8 mouse cellular contexts compared by ENCODE assay signal in genomic region chr14:52244041-52244689, GRCm38 (mm10). TPM values are rescaled to one million over a fixed set of nuclear protein-coding genes. Genes with fewer than 3 reads are reported as not detected.
DNase-seq lines count a peak whose midpoint lies in the region; ATAC-seq and TF ChIP-seq lines count a peak whose summit lies in the region.

No protein-coding gene starts in this region.

- H3K9ac ChIP-seq in MEL (ENCODE audit: control insufficient read depth, low read depth, low read length, poor library complexity, severe bottlenecking), result peak overlapping the region; percentile 82
- peak overlapping the region; percentile 73 for H3K9ac ChIP-seq in forebrain, postnatal 0 days
- H3K9ac ChIP-seq in lung, embryonic 15.5 days, result peak overlapping the region; percentile 67

- peaks cover 2 to 12% of the 10 kb centered on the region in 2 experiments; a peak in 3 of 4 replicates for H3K4me1 ChIP-seq in MEL (ENCODE audit: control insufficient read depth in 1 of 2, insufficient read depth in 2 of 2, low read length in 2 of 2)
- no peaks in the 10 kb centered on the region; the same call in 1 of the 2 replicates for H3K4me1 ChIP-seq in cerebellum, adult 2 months (ENCODE audit: control insufficient read depth, insufficient read depth, low read length)
- H3K4me1 ChIP-seq in forebrain, postnatal 0 days (ENCODE audit: insufficient read depth), result peaks cover 7% of the 10 kb centered on the region; the same call in 1 of the 2 replicates
- H3K4me1 ChIP-seq in lung, embryonic 15.5 days, result peaks cover 15% of the 10 kb centered on the region

- peak overlapping the region; percentile 89 for H3K27ac ChIP-seq in MEL (ENCODE audit: control insufficient read depth, low read depth, low read length)
- H3K27ac ChIP-seq in cerebellum, adult 2 months (ENCODE audit: insufficient read depth, low read length), result peak overlapping the region; percentile 62; the same call in 1 of the 2 replicates
- peak overlapping the region; percentile 70 for H3K27ac ChIP-seq in forebrain, postnatal 0 days (ENCODE audit: low read depth, low read length)
- peak overlapping the region; percentile 88 for H3K27ac ChIP-seq in lung, embryonic 15.5 days

- WGBS in cerebellum, adult 2 months, result under 1% methylated on average over 32 of the region's 32 CpGs
- 1% methylated on average over 32 of the region's 32 CpGs for WGBS in forebrain, postnatal 0 days
- under 1% methylated on average over 32 of the region's 32 CpGs for WGBS in lung, embryonic 15.5 days

- TF ChIP-seq RAD21 in MEL (IDR thresholded peaks at IDR 0.05; ENCODE audit: low read depth, low read length), result no peak

- ATAC-seq in forebrain, postnatal 0 days, result peak; percentile 100
- peak; percentile 99 for ATAC-seq in lung, embryonic 15.5 days (ENCODE audit: borderline replicate concordance, extremely low read depth, low FRiP score, low TSS enrichment)

- H3K27me3 ChIP-seq in MEL (ENCODE audit: control insufficient read depth in 1 of 2, insufficient read depth in 2 of 2, low read length in 2 of 2), result no peaks in the 10 kb centered on the region
- no peaks in the 10 kb centered on the region for H3K27me3 ChIP-seq in cerebellum, adult 2 months (ENCODE audit: control insufficient read depth, insufficient read depth, low read length)
- no peaks in the 10 kb centered on the region for H3K27me3 ChIP-seq in forebrain, postnatal 0 days (ENCODE audit: insufficient read depth, low read length)
- no peaks in the 10 kb centered on the region for H3K27me3 ChIP-seq in lung, embryonic 15.5 days

- TF ChIP-seq CTCF in MEL (IDR thresholded peaks at IDR 0.05 in 2 of 3, conservative IDR thresholded peaks at IDR 0.05 in 1 of 3; ENCODE audit: control insufficient read depth in 1 of 3, insufficient read depth in 1 of 3, low read depth in 2 of 3, low read length in 3 of 3, poor library complexity in 1 of 3, severe bottlenecking in 1 of 3), result no peak
- no peak for TF ChIP-seq CTCF in cerebellum, adult 2 months (IDR thresholded peaks at IDR 0.05; ENCODE audit: borderline replicate concordance, insufficient read depth, low read depth, low read length)
- TF ChIP-seq CTCF in forebrain, postnatal 0 days (IDR thresholded peaks at IDR 0.05; ENCODE audit: low read depth), result no peak

- H3K4me3 ChIP-seq in MEL (ENCODE audit: control insufficient read depth in 1 of 2, insufficient read depth in 1 of 2, low read depth in 2 of 2, low read length in 2 of 2), result peak overlapping the region; percentile 75 to 80
- peak overlapping the region; percentile 63 for H3K4me3 ChIP-seq in cerebellum, adult 2 months (replicated peaks; ENCODE audit: insufficient read depth, low read depth, low read length)
- peak overlapping the region; percentile 75 for H3K4me3 ChIP-seq in forebrain, postnatal 0 days (ENCODE audit: low read depth, low read length)
- H3K4me3 ChIP-seq in lung, embryonic 15.5 days, result peak overlapping the region; percentile 67

- H3K9me3 ChIP-seq in MEL (replicated peaks; ENCODE audit: insufficient read depth, low read length), result no peaks in the 10 kb centered on the region
- no peaks in the 10 kb centered on the region for H3K9me3 ChIP-seq in forebrain, postnatal 0 days (ENCODE audit: low read length)
- H3K9me3 ChIP-seq in lung, embryonic 15.5 days, result no peaks in the 10 kb centered on the region

- peaks cover 58% of the 10 kb centered on the region for H3K79me2 ChIP-seq in MEL (ENCODE audit: control insufficient read depth, insufficient read depth, low read length, poor library complexity)

- DNase-seq in MEL (ENCODE audit: low read depth, low spot score), result peak; percentile 99
- DNase-seq in cerebellum, adult 2 months, result peak; percentile 99 to 100
- peak; percentile 98 for DNase-seq in forebrain, postnatal 0 days
- peak; percentile 100 for DNase-seq in heart, postnatal 4 days
- DNase-seq in layer of hippocampus, adult 8-10 months (ENCODE audit: low spot score in 2 of 2), result peak; percentile 98 to 99
- DNase-seq in ovary, adult 18-20 months (ENCODE audit: low spot score), result peak; percentile 97
- DNase-seq in thymus, postnatal 0 days (ENCODE audit: low spot score), result peak; percentile 99

- TF ChIP-seq POLR2A in MEL (IDR thresholded peaks at IDR 0.05; ENCODE audit: control insufficient read depth in 1 of 2, insufficient read depth in 1 of 2, low read depth in 1 of 2, low read length in 2 of 2, poor library complexity in 1 of 2), result peak in 1 of 2 experiments; percentile 79; a peak in 3 of 4 replicates
- peak; percentile 49; the same call in 1 of the 2 replicates for TF ChIP-seq POLR2A in cerebellum, adult 2 months (IDR thresholded peaks at IDR 0.05; ENCODE audit: borderline replicate concordance, insufficient read depth, low read length)

- H3K36me3 ChIP-seq in MEL (ENCODE audit: control insufficient read depth in 1 of 2, insufficient read depth in 2 of 2, low read length in 2 of 2), result peaks cover 0 to 24% of the 10 kb centered on the region in 2 experiments; a peak in 3 of 4 replicates
- no peaks in the 10 kb centered on the region for H3K36me3 ChIP-seq in forebrain, postnatal 0 days (ENCODE audit: insufficient read depth)
- H3K36me3 ChIP-seq in lung, embryonic 15.5 days, result 0 out of 2 replicates have a peak, but pooled peaks cover 6% of the 10 kb centered on the region

- H3K4me2 ChIP-seq in forebrain, postnatal 0 days (ENCODE audit: low read depth), result peak overlapping the region; percentile 88
- peak overlapping the region; percentile 85 for H3K4me2 ChIP-seq in lung, embryonic 15.5 days

- no peak for TF ChIP-seq EP300 in MEL (IDR thresholded peaks at IDR 0.05; ENCODE audit: low read depth in 1 of 2, low read length in 2 of 2)

TF ChIP-seq in MEL, 35 proteins besides CTCF, POLR2A, EP300 and RAD21 (continues in another document):
- TF ChIP-seq SMC3 (IDR thresholded peaks at IDR 0.05; ENCODE audit: low read depth, low read length) (no peak), USF2 (IDR thresholded peaks at IDR 0.05; ENCODE audit: borderline replicate concordance in 1 of 2, insufficient read depth in 1 of 2, low read depth in 1 of 2, low read length in 2 of 2) (no peak), POLR2AphosphoS5 (IDR thresholded peaks at IDR 0.05; ENCODE audit: borderline replicate concordance, low read depth, low read length) (no peak), CHD1 (IDR thresholded peaks at IDR 0.05; ENCODE audit: low read depth, low read length) (no peak), ZC3H11A (IDR thresholded peaks at IDR 0.05; ENCODE audit: low read depth, low read length) (no peak), NELFE (IDR thresholded peaks at IDR 0.05; ENCODE audit: low read depth, low read length) (peak; percentile 43; the same call in 1 of the 2 replicates), ETS1 (IDR thresholded peaks at IDR 0.05; ENCODE audit: low read depth, low read length) (no peak)

RNA-seq across cellular contexts. Expression of gene Chd8, which starts 13.4 kb away (rescaled TPM):
- total RNA-seq in MEL (2012; rRNA removed), result 46.5 and 47.5 TPM in 2 replicates
- polyA plus RNA-seq in MEL (2012; ENCODE audit: insufficient read depth in 1 of 2, insufficient read length in 2 of 2, low read depth in 1 of 2, low replicate concordance in 2 of 2, missing spikeins in 1 of 2), result 10 to 100 TPM; 73.5 to 85.6 TPM
- 66.8 and 67.6 TPM in 2 replicates for polyA plus RNA-seq in cerebellum, adult 2 months (2012; rRNA removed)
- total RNA-seq in forebrain, postnatal 0 days (2014; rRNA removed), result 88.3 and 93.8 TPM in 2 replicates
- polyA plus RNA-seq in forebrain, postnatal 0 days (2015; fragmentation: Nextera tagmentation; extraction: Ambion mirVana), result 19.2 and 26.7 TPM in 2 replicates
- total RNA-seq in heart, postnatal 4 days (2021), result 10 to 100 TPM; 73.8 to 76.4 TPM
- total RNA-seq in layer of hippocampus, adult 8-10 months (2022), result 100 to 1,000 TPM in 3 of 4 experiments, 10 to 100 TPM in 1; 94.4 to 117 (median 110) TPM
- polyA plus RNA-seq in lung, embryonic 15.5 days (2015; fragmentation: Nextera tagmentation; extraction: Ambion mirVana), result 31.4 and 33.3 TPM in 2 replicates
- polyA plus RNA-seq in thymus, postnatal 0 days (2015; fragmentation: Nextera tagmentation; extraction: Ambion mirVana), result 31.9 and 40.1 TPM in 2 replicates

RNA-seq across cellular contexts. Expression of gene Tox4, which starts 34.8 kb away (rescaled TPM):
- total RNA-seq in MEL (2012; rRNA removed), result 35.1 and 39.0 TPM in 2 replicates
- polyA plus RNA-seq in MEL (2012; ENCODE audit: insufficient read depth in 1 of 2, insufficient read length in 2 of 2, low read depth in 1 of 2, low replicate concordance in 2 of 2, missing spikeins in 1 of 2), result 10 to 100 TPM in 1 of 2 experiments, not detected in 1; 42.2 TPM
- 40.2 and 45.2 TPM in 2 replicates for polyA plus RNA-seq in cerebellum, adult 2 months (2012; rRNA removed)
- 54.2 and 56.6 TPM in 2 replicates for total RNA-seq in forebrain, postnatal 0 days (2014; rRNA removed)
- 46.0 and 48.7 TPM in 2 replicates for polyA plus RNA-seq in forebrain, postnatal 0 days (2015; fragmentation: Nextera tagmentation; extraction: Ambion mirVana)
- 10 to 100 TPM; 37.4 to 39.3 TPM for total RNA-seq in heart, postnatal 4 days (2021)
- total RNA-seq in layer of hippocampus, adult 8-10 months (2022), result 10 to 100 TPM; 58.5 to 76.8 (median 70.4) TPM
- polyA plus RNA-seq in lung, embryonic 15.5 days (2015; fragmentation: Nextera tagmentation; extraction: Ambion mirVana), result 40.5 and 44.7 TPM in 2 replicates
- polyA plus RNA-seq in thymus, postnatal 0 days (2015; fragmentation: Nextera tagmentation; extraction: Ambion mirVana), result 45.0 and 46.0 TPM in 2 replicates

RNA-seq across cellular contexts. Expression of gene Rab2b, which starts 35.2 kb away (rescaled TPM):
- total RNA-seq in MEL (2012; rRNA removed), result 2.9 and 3.0 TPM in 2 replicates
- 1 to 10 TPM in 1 of 2 experiments, not detected in 1; 5.9 TPM for polyA plus RNA-seq in MEL (2012; ENCODE audit: insufficient read depth in 1 of 2, insufficient read length in 2 of 2, low read depth in 1 of 2, low replicate concordance in 2 of 2, missing spikeins in 1 of 2)
- 37.0 and 37.7 TPM in 2 replicates for polyA plus RNA-seq in cerebellum, adult 2 months (2012; rRNA removed)
- 43.3 and 55.0 TPM in 2 replicates for total RNA-seq in forebrain, postnatal 0 days (2014; rRNA removed)
- 36.5 and 46.2 TPM in 2 replicates for polyA plus RNA-seq in forebrain, postnatal 0 days (2015; fragmentation: Nextera tagmentation; extraction: Ambion mirVana)
- 10 to 100 TPM in 1 of 2 experiments, 1 to 10 TPM in 1; 8.9 to 10.6 TPM for total RNA-seq in heart, postnatal 4 days (2021)
- 10 to 100 TPM; 33.2 to 41.8 (median 37.8) TPM for total RNA-seq in layer of hippocampus, adult 8-10 months (2022)
- 16.7 and 16.8 TPM in 2 replicates for polyA plus RNA-seq in lung, embryonic 15.5 days (2015; fragmentation: Nextera tagmentation; extraction: Ambion mirVana)
- polyA plus RNA-seq in thymus, postnatal 0 days (2015; fragmentation: Nextera tagmentation; extraction: Ambion mirVana), result 10.9 and 13.2 TPM in 2 replicates

RNA-seq across cellular contexts. Expression of gene Supt16, which starts 46.9 kb away (rescaled TPM):
- 87.1 and 97.3 TPM in 2 replicates for total RNA-seq in MEL (2012; rRNA removed)
- 100 to 1,000 TPM; 114 to 145 TPM for polyA plus RNA-seq in MEL (2012; ENCODE audit: insufficient read depth in 1 of 2, insufficient read length in 2 of 2, low read depth in 1 of 2, low replicate concordance in 2 of 2, missing spikeins in 1 of 2)
- 32.2 and 33.9 TPM in 2 replicates for polyA plus RNA-seq in cerebellum, adult 2 months (2012; rRNA removed)
- 41.9 and 56.9 TPM in 2 replicates for total RNA-seq in forebrain, postnatal 0 days (2014; rRNA removed)
- polyA plus RNA-seq in forebrain, postnatal 0 days (2015; fragmentation: Nextera tagmentation; extraction: Ambion mirVana), result 31.0 and 39.1 TPM in 2 replicates
- 10 to 100 TPM; 48.5 to 50.6 TPM for total RNA-seq in heart, postnatal 4 days (2021)
- 10 to 100 TPM; 50.4 to 56.5 (median 55.9) TPM for total RNA-seq in layer of hippocampus, adult 8-10 months (2022)
- 62.4 and 64.6 TPM in 2 replicates for polyA plus RNA-seq in lung, embryonic 15.5 days (2015; fragmentation: Nextera tagmentation; extraction: Ambion mirVana)
- polyA plus RNA-seq in thymus, postnatal 0 days (2015; fragmentation: Nextera tagmentation; extraction: Ambion mirVana), result 58.9 and 64.1 TPM in 2 replicates

Comparison
In these comparisons a context has a peak if more than half of its experiments do, and no peak if none do; other contexts are left out.
1. Peak in every context shown above with its lines: DNase-seq, ATAC-seq, H3K4me3 ChIP-seq and H3K27ac ChIP-seq.